Mouse (Mus musculus) myocyte (in vitro differentiated cells): Measurements from ENCODE around the gene Rreb1.

ENCODE experiments used
- CEBPB ChIP-seq: IDR thresholded peaks from 2 replicates; pipeline ENCODE4 v1.6.1; 2011; ENCODE audit warnings: mild to moderate bottlenecking, moderate library complexity; ENCODE audit not compliant: poor library complexity, insufficient read depth, severe bottlenecking
- MAX ChIP-seq: IDR thresholded peaks from one replicate; pipeline ENCODE4 v1.6.1; 2011; ENCODE audit warnings: low read depth, mild to moderate bottlenecking, control low read depth
- MYOD1 ChIP-seq, 3 experiments: IDR thresholded peaks; one replicate each; pipeline ENCODE4 v1.6.1; 2011; ENCODE audit warnings: control low read depth in 2 of 3, low read depth in 2 of 3, mild to moderate bottlenecking in 2 of 3, moderate library complexity in 1 of 3; ENCODE audit not compliant: insufficient read length in 2 of 3, control insufficient read depth in 1 of 3
- MYOG ChIP-seq, 3 experiments: IDR thresholded peaks; one replicate each; pipeline ENCODE4 v1.6.1; 2011; ENCODE audit warnings: control low read depth in 2 of 3, low read depth in 2 of 3, mild to moderate bottlenecking in 2 of 3; ENCODE audit not compliant: insufficient read length in 2 of 3, control insufficient read depth in 1 of 3, insufficient read depth in 1 of 3
- POLR2A ChIP-seq: IDR thresholded peaks from one replicate; pipeline ENCODE4 v1.6.1; 2011; ENCODE audit warnings: low read depth, mild to moderate bottlenecking, control low read depth, moderate library complexity; ENCODE audit not compliant: insufficient read length
- POLR2AphosphoS2 ChIP-seq: IDR thresholded peaks from one replicate; pipeline ENCODE4 v1.6.1; 2011; ENCODE audit warnings: low read depth, control low read depth; ENCODE audit not compliant: insufficient read length
- TCF12 ChIP-seq: IDR thresholded peaks from one replicate; pipeline ENCODE4 v1.6.1; 2011; ENCODE audit warnings: mild to moderate bottlenecking, control low read depth; ENCODE audit not compliant: poor library complexity, insufficient read depth, severe bottlenecking
- TCF3 ChIP-seq: IDR thresholded peaks from one replicate; pipeline ENCODE4 v1.6.1; 2011; ENCODE audit warnings: low read depth, control low read depth; ENCODE audit not compliant: insufficient read length
- USF1 ChIP-seq: IDR thresholded peaks from one replicate; pipeline ENCODE4 v1.6.1; 2011; ENCODE audit warnings: low read depth, mild to moderate bottlenecking, control low read depth, moderate library complexity

DNA sequence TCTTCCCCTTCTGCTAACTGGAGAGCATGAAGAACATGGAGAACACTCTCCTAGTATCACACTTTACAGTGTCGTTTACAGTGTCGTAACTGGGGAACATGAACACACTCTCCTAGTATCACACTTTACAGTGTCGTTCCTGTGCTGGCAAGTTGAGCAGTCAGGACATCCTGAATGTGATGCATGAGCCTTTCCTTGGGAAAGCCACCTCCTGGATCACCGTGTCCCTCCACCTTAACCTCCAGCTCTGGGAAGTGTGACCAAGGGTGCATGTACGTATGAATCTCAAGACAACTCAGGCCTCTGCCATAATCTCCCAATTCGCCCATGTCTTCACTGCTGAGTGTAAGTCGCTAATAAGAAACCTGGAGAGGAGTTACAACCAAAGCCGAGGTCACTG, 211.5 kb downstream of the Rreb1 start:
- TF ChIP-seq POLR2A (no peak), POLR2AphosphoS2 (no peak), TCF12 (no peak), MYOD1 (IDR thresholded peaks at IDR 0.05; ENCODE audit: control insufficient read depth in 1 of 3, insufficient read length in 2 of 3, low read depth in 2 of 3) (no peak), CEBPB (no peak), MAX (no peak), USF1 (no peak), MYOG (IDR thresholded peaks at IDR 0.05; ENCODE audit: control insufficient read depth in 1 of 3, insufficient read depth in 1 of 3, insufficient read length in 2 of 3, low read depth in 2 of 3) (no peak), TCF3 (no peak)
